Mouse (Mus musculus) olfactory bulb, adult 2 months (tissue): ENCODE measurements at regions not wholly inside any gene's neighbourhood (a gene's known extent, or its start where the extent isn't known, plus 50 kb on each side); places are given as distances from the start of the nearest gene placed in this dataset.

Experiments used
- CTCF ChIP-seq: fragments of 200-500 bp; IDR thresholded peaks from 2 replicates; pipeline ENCODE4 v1.5.1; 2012; ENCODE audit warnings: low read depth, mild to moderate bottlenecking, low read length, moderate library complexity; ENCODE audit not compliant: insufficient read depth
- POLR2A ChIP-seq: fragments of 200-500 bp; IDR thresholded peaks from 2 replicates; pipeline ENCODE4 v1.6.1; 2012; ENCODE audit warnings: mild to moderate bottlenecking, low read depth, low read length, moderate library complexity; ENCODE audit not compliant: insufficient read depth

DNA sequence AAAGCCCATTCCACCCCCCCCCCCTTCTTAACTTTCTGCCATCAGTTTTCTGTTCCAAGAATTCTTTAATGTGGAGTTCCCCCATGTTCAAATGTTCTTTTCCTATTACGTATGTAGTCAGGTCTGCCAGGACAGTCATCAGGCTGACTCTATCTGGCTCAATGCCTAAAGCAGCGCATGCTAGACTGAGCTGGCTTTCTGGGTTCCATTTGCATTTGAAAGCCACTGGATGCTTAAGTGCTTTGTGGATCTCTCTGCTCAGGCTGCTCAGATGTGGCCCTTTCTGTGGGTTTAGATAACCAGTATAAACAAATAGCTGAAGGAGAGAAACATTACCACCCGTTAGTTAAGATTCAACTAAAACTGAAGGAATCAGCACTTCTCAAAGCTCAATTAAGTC lies 103.0 kb upstream of the Chodl start:
- TF ChIP-seq CTCF (no peak), POLR2A (no peak)
